Mouse (Mus musculus) heart, postnatal 0 days (tissue): ENCODE data around the gene Gm3336.

Experiments used
- CTCF ChIP-seq: IDR thresholded peaks from 2 replicates; pipeline ENCODE4 v1.5.1; 2016; ENCODE audit warnings: antibody characterized with exemption, control low read depth, low read depth
- EP300 ChIP-seq: IDR thresholded peaks from 2 replicates; pipeline ENCODE4 v1.6.1; 2016; ENCODE audit warnings: antibody characterized with exemption, low read depth

- TF ChIP-seq CTCF (no peak), EP300 (no peak)
Measured at GRCm38 (mm10) chr8:70701048-70701981, 17.0 kb upstream of the Gm3336 start.
